Mouse (Mus musculus) CH12.LX (cell line): ENCODE data around the gene Gch1.

Experiments
- CTCF ChIP-seq, 2 experiments: IDR thresholded peaks in 1 of 2; conservative IDR thresholded peaks in 1 of 2; 2 replicates each; pipeline ENCODE4 v1.5.1; 2011 to 2012; ENCODE audit warnings: low read depth in 2 of 2, low read length in 2 of 2, improper control_type of control experiment in 1 of 2, inconsistent platforms in 1 of 2, mild to moderate bottlenecking in 1 of 2, moderate library complexity in 1 of 2
- EP300 ChIP-seq: IDR thresholded peaks from 2 replicates; pipeline ENCODE4 v1.6.1; 2011; ENCODE audit warnings: low read length, improper control_type of control experiment
- GABPA ChIP-seq: IDR thresholded peaks from 2 replicates; pipeline ENCODE4 v1.6.1; 2012; ENCODE audit warnings: low read depth, low read length, improper control_type of control experiment, inconsistent platforms; ENCODE audit not compliant: insufficient replicate concordance
- JUND ChIP-seq: conservative IDR thresholded peaks from 2 replicates; pipeline ENCODE4 v1.6.1; 2011; ENCODE audit warnings: low read depth, low read length, improper control_type of control experiment
- MAFK ChIP-seq: IDR thresholded peaks from 2 replicates; pipeline ENCODE4 v1.6.1; 2011; ENCODE audit warnings: low read length, improper control_type of control experiment; ENCODE audit not compliant: insufficient replicate concordance
- NRF1 ChIP-seq: IDR thresholded peaks from 2 replicates; pipeline ENCODE4 v1.6.1; 2014; ENCODE audit warnings: low read depth, mild to moderate bottlenecking, inconsistent platforms, low read length, improper control_type of control experiment, moderate library complexity
- POLR2AphosphoS2 ChIP-seq: IDR thresholded peaks from 2 replicates; pipeline ENCODE4 v1.6.1; 2011; ENCODE audit warnings: low read depth, low read length, improper control_type of control experiment
- TBP ChIP-seq: conservative IDR thresholded peaks from 2 replicates; pipeline ENCODE4 v1.6.1; 2011; ENCODE audit warnings: low read depth, low read length, improper control_type of control experiment
- UBTF ChIP-seq: IDR thresholded peaks from 2 replicates; pipeline ENCODE4 v1.6.1; 2012; ENCODE audit warnings: low read depth, mild to moderate bottlenecking, inconsistent platforms, low read length, improper control_type of control experiment, moderate library complexity
- USF2 ChIP-seq: conservative IDR thresholded peaks from 2 replicates; pipeline ENCODE4 v1.6.1; 2011; ENCODE audit warnings: low read depth, low read length, improper control_type of control experiment
- ZKSCAN1 ChIP-seq: IDR thresholded peaks from 2 replicates; pipeline ENCODE4 v1.6.1; 2012; ENCODE audit warnings: low read depth, inconsistent platforms, low read length, improper control_type of control experiment, borderline replicate concordance
- ZMIZ1 ChIP-seq: IDR thresholded peaks from 2 replicates; pipeline ENCODE4 v1.6.1; 2012; ENCODE audit warnings: low read depth, mild to moderate bottlenecking, inconsistent platforms, low read length, improper control_type of control experiment

DNA sequence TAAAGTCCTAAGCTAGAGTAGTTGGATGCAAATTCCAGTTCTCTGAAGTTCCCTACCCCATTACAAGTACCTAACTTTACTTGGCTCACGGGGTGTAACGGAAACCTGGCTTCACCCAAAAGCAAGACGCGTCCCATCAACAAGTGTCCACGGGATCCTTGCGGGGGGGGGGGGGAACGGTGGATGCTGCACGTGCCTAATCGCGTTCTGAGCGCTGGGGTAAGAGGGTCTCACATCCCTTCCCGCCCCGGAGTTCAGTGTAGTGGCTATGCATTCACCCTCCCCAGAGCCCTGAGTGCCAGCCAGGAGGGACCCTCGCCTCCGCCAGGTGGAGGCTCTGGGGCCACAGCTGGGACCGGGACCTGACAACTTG lies 752 bp downstream of the Gch1 start:
- TF ChIP-seq ZMIZ1 (no peak), CTCF (conservative IDR thresholded peaks at IDR 0.05 in 1 of 2, IDR thresholded peaks at IDR 0.05 in 1 of 2; ENCODE audit: low read depth in 2 of 2, low read length in 2 of 2) (no peak), JUND (no peak), EP300 (no peak), UBTF (no peak), NRF1 (no peak), MAFK (no peak), GABPA (no peak), ZKSCAN1 (no peak), USF2 (no peak), TBP (no peak), POLR2AphosphoS2 (no peak)
